Mouse (Mus musculus): Measurements from ENCODE around the gene Mt2. TPM values are rescaled to one million over a fixed set of nuclear protein-coding genes. Genes with fewer than 3 reads are reported as not detected.
A peak's percentile ranks its signal among the peaks of the same experiment; 100 is the strongest.

Gene Mt2
- polyA plus RNA-seq, 2 experiments: 1,576 to 2,197 TPM

GRCm38 (mm10) chr8:94136933-94137332 lies 35.5 kb upstream of the Mt2 start, which contains the start of gene Mt4:
TSS of gene Mt4 (plus strand) at chr8:94137197.
- no peaks in the 10 kb centered on the region for H3K27me3 ChIP-seq (ENCODE audit: control insufficient read depth, insufficient read depth, low read length)
- no peak within 1 kb of the TSS for H3K4me3 ChIP-seq (ENCODE audit: insufficient read depth in 1 of 2, low read depth in 2 of 2, low read length in 2 of 2)
- no peak for DNase-seq (ENCODE audit: low read depth in 3 of 3, low spot score in 3 of 3)
- TF ChIP-seq EP300 (IDR thresholded peaks at IDR 0.05; ENCODE audit: low read depth) (no peak), CTCF (IDR thresholded peaks at IDR 0.05; ENCODE audit: low read depth) (no peak)
- no peak within 1 kb of the TSS for H3K27ac ChIP-seq
- no peaks in the 10 kb centered on the region for H3K36me3 ChIP-seq (replicated peaks; ENCODE audit: control insufficient read depth, insufficient read depth, low read depth)
- H3K9ac ChIP-seq (replicated peaks): no peak within 1 kb of the TSS
- ATAC-seq (ENCODE audit: insufficient read depth): no peak
- WGBS (ENCODE audit: insufficient replicate concordance): 40% methylated on average over 6 of the region's 6 CpGs
- H3K9me3 ChIP-seq (ENCODE audit: control insufficient read depth, low read length): no peaks in the 10 kb centered on the region
- no peak within 1 kb of the TSS for H3K4me2 ChIP-seq (ENCODE audit: low read depth)
- H3K4me1 ChIP-seq (replicated peaks; ENCODE audit: control insufficient read depth in 2 of 2, insufficient read depth in 2 of 2, low read length in 1 of 2): peaks cover 3 to 8% of the 10 kb centered on the region in 2 experiments; a peak in 3 of 4 replicates

- no peak overlapping the region for H3K4me2 ChIP-seq (ENCODE audit: low read depth)
- TF ChIP-seq EP300 (IDR thresholded peaks at IDR 0.05; ENCODE audit: low read depth) (no peak), CTCF (IDR thresholded peaks at IDR 0.05; ENCODE audit: low read depth) (no peak)
- no peaks in the 10 kb centered on the region; the same call in 1 of the 2 replicates for H3K27me3 ChIP-seq (ENCODE audit: control insufficient read depth, insufficient read depth, low read length)
- no peak for ATAC-seq (ENCODE audit: insufficient read depth)
- H3K36me3 ChIP-seq (replicated peaks; ENCODE audit: control insufficient read depth, insufficient read depth, low read depth): no peaks in the 10 kb centered on the region
- no peak overlapping the region for H3K9ac ChIP-seq (replicated peaks)
- 57% methylated on average over 4 of the region's 4 CpGs for WGBS (ENCODE audit: insufficient replicate concordance)
- no peaks in the 10 kb centered on the region for H3K4me1 ChIP-seq (replicated peaks; ENCODE audit: control insufficient read depth in 2 of 2, insufficient read depth in 2 of 2, low read length in 1 of 2)
- H3K4me3 ChIP-seq (ENCODE audit: insufficient read depth in 1 of 2, low read depth in 2 of 2, low read length in 2 of 2): no peak overlapping the region
- H3K27ac ChIP-seq: no peak overlapping the region
- H3K9me3 ChIP-seq (ENCODE audit: control insufficient read depth, low read length): no peaks in the 10 kb centered on the region
- DNase-seq (ENCODE audit: low read depth in 3 of 3, low spot score in 3 of 3): no peak
Observed at GRCm38 (mm10) chr8:94140266-94140795, 32.1 kb upstream of the Mt2 start.

GRCm38 (mm10) chr8:94148236-94148635 lies 24.2 kb upstream of the Mt2 start:
- H3K27ac ChIP-seq: no peak overlapping the region
- H3K4me2 ChIP-seq (ENCODE audit: low read depth): no peak overlapping the region
- H3K9ac ChIP-seq (replicated peaks): no peak overlapping the region
- DNase-seq (ENCODE audit: low read depth in 3 of 3, low spot score in 3 of 3) (no peak), ATAC-seq (ENCODE audit: insufficient read depth) (no peak)
- peaks cover 14% of the 10 kb centered on the region for H3K27me3 ChIP-seq (ENCODE audit: control insufficient read depth, insufficient read depth, low read length)
- H3K36me3 ChIP-seq (replicated peaks; ENCODE audit: control insufficient read depth, insufficient read depth, low read depth): no peaks in the 10 kb centered on the region
- H3K4me1 ChIP-seq (replicated peaks; ENCODE audit: control insufficient read depth in 2 of 2, insufficient read depth in 2 of 2, low read length in 1 of 2): peaks cover 15 to 20% of the 10 kb centered on the region in 2 experiments
- no peak overlapping the region for H3K4me3 ChIP-seq (ENCODE audit: insufficient read depth in 1 of 2, low read depth in 2 of 2, low read length in 2 of 2)
- no peaks in the 10 kb centered on the region for H3K9me3 ChIP-seq (ENCODE audit: control insufficient read depth, low read length)
- TF ChIP-seq CTCF (IDR thresholded peaks at IDR 0.05; ENCODE audit: low read depth): no peak
- TF ChIP-seq EP300 (IDR thresholded peaks at IDR 0.05; ENCODE audit: low read depth): no peak
- 44% methylated on average over 5 of the region's 5 CpGs for WGBS (ENCODE audit: insufficient replicate concordance)

- Histone ChIP-seq H3K4me3 (ENCODE audit: insufficient read depth in 1 of 2, low read depth in 2 of 2, low read length in 2 of 2) (no peak overlapping the region), H3K27ac (peak overlapping the region; percentile 87), H3K9me3 (ENCODE audit: control insufficient read depth, low read length) (no peaks in the 10 kb centered on the region), H3K9ac (replicated peaks) (peak overlapping the region; percentile 57), H3K4me2 (ENCODE audit: low read depth) (peak overlapping the region; percentile 50), H3K27me3 (ENCODE audit: control insufficient read depth, insufficient read depth, low read length) (peaks cover 28% of the 10 kb centered on the region), H3K36me3 (replicated peaks; ENCODE audit: control insufficient read depth, insufficient read depth, low read depth) (no peaks in the 10 kb centered on the region), H3K4me1 (replicated peaks; ENCODE audit: control insufficient read depth in 2 of 2, insufficient read depth in 2 of 2, low read length in 1 of 2) (peaks cover 15 to 23% of the 10 kb centered on the region in 2 experiments)
- TF ChIP-seq CTCF (IDR thresholded peaks at IDR 0.05; ENCODE audit: low read depth) (no peak), EP300 (IDR thresholded peaks at IDR 0.05; ENCODE audit: low read depth) (peak; percentile 18; the same call in 1 of the 2 replicates)
- DNase-seq (ENCODE audit: low read depth in 3 of 3, low spot score in 3 of 3) (peak; percentile 64 to 70 (median 67)), ATAC-seq (ENCODE audit: insufficient read depth) (peak; percentile 88)
- 33% methylated on average over 5 of the region's 5 CpGs for WGBS (ENCODE audit: insufficient replicate concordance)
Observed at GRCm38 (mm10) chr8:94150925-94151324, 21.5 kb upstream of the Mt2 start.

GRCm38 (mm10) chr8:94152513-94153300 lies 19.8 kb upstream of the Mt2 start, which contains the start of gene Mt3:
TSS of gene Mt3 (plus strand) at chr8:94152607.
- Histone ChIP-seq H3K36me3 (replicated peaks; ENCODE audit: control insufficient read depth, insufficient read depth, low read depth) (no peaks in the 10 kb centered on the region), H3K27ac (peak within 1 kb of the TSS; percentile 87), H3K9ac (replicated peaks) (no peak within 1 kb of the TSS), H3K4me1 (replicated peaks; ENCODE audit: control insufficient read depth in 2 of 2, insufficient read depth in 2 of 2, low read length in 1 of 2) (peaks cover 15 to 23% of the 10 kb centered on the region in 2 experiments), H3K4me3 (ENCODE audit: insufficient read depth in 1 of 2, low read depth in 2 of 2, low read length in 2 of 2) (no peak within 1 kb of the TSS), H3K4me2 (ENCODE audit: low read depth) (peak within 1 kb of the TSS; percentile 54), H3K27me3 (ENCODE audit: control insufficient read depth, insufficient read depth, low read length) (peaks cover 28% of the 10 kb centered on the region), H3K9me3 (ENCODE audit: control insufficient read depth, low read length) (no peaks in the 10 kb centered on the region)
- DNase-seq (ENCODE audit: low read depth in 3 of 3, low spot score in 3 of 3): no peak
- TF ChIP-seq CTCF (IDR thresholded peaks at IDR 0.05; ENCODE audit: low read depth) (peak; percentile 54), EP300 (IDR thresholded peaks at IDR 0.05; ENCODE audit: low read depth) (no peak)
- WGBS (ENCODE audit: insufficient replicate concordance): 2% methylated on average over 29 of the region's 29 CpGs
- no peak for ATAC-seq (ENCODE audit: insufficient read depth)
